Mouse (Mus musculus): ENCODE measurements at regions not wholly inside any gene's neighbourhood (a gene's known extent, or its start where the extent isn't known, plus 50 kb on each side); places are given as distances from the start of the nearest gene placed in this dataset.

DNA sequence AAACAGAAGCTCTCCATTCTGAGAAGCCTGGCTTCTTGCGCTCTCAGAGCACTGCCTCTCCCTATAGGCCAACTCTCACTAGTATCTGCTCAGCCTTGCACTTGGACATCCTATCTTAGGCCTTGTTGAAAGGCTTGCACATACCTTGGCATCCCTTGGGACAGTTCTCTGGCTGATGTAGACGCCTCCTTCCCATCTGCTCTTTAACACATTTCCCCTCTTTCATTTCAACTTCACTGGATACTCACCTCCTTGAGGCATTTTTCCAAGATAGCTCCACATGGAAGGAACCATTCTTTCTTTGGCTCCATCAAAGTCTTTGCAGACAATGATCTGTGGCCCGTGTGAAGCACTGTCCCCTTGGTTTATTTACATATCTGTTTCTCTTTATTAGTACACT is 285.0 kb downstream of the Rnf144a start:
- H3K36me3 ChIP-seq (replicated peaks in 1 of 2; ENCODE audit: control insufficient read depth in 1 of 2, insufficient read depth in 1 of 2, low read length in 1 of 2) = no peaks in the 10 kb centered on the region
- no peak overlapping the region for H3K4me2 ChIP-seq (ENCODE audit: insufficient read depth, low read depth, poor library complexity, severe bottlenecking)
- H3K27me3 ChIP-seq (replicated peaks) = no peaks in the 10 kb centered on the region
- H3K4me3 ChIP-seq (replicated peaks in 1 of 3; ENCODE audit: low read depth in 2 of 3, low read length in 2 of 3, poor library complexity in 1 of 3) = no peak overlapping the region
- H3K9me3 ChIP-seq (replicated peaks; ENCODE audit: low read length) = no peaks in the 10 kb centered on the region
- TF ChIP-seq ZMIZ1 (IDR thresholded peaks at IDR 0.05; ENCODE audit: low read depth, low read length) (no peak), MAX (IDR thresholded peaks at IDR 0.05; ENCODE audit: low read length) (no peak), TBP (conservative IDR thresholded peaks at IDR 0.05; ENCODE audit: low read depth, low read length) (no peak), USF2 (conservative IDR thresholded peaks at IDR 0.05; ENCODE audit: low read depth, low read length) (no peak), MAFK (IDR thresholded peaks at IDR 0.05; ENCODE audit: insufficient replicate concordance, low read length) (no peak), ELF1 (IDR thresholded peaks at IDR 0.05; ENCODE audit: low read depth, low read length) (no peak), ZC3H11A (IDR thresholded peaks at IDR 0.05; ENCODE audit: low read depth, low read length) (no peak), CHD2 (IDR thresholded peaks at IDR 0.05; ENCODE audit: low read length) (no peak), UBTF (IDR thresholded peaks at IDR 0.05; ENCODE audit: low read depth, low read length) (no peak), JUN (IDR thresholded peaks at IDR 0.05; ENCODE audit: insufficient read depth, low read depth, low read length) (no peak), POLR2AphosphoS2 (IDR thresholded peaks at IDR 0.05; ENCODE audit: low read depth, low read length) (no peak), KAT2A (IDR thresholded peaks at IDR 0.05; ENCODE audit: insufficient replicate concordance, low read length) (no peak)
- no peaks in the 10 kb centered on the region for H3K4me1 ChIP-seq (ENCODE audit: control insufficient read depth in 1 of 2, insufficient read depth in 2 of 2)
- in situ Hi-C loops (cut with MboI; ENCODE audit: low pct_ligation_motif_present, low pct_unique_long_range_greater_than_20kb, low sequenced_read_pairs) (no loop called here), dilution Hi-C loops (cut with MboI; ENCODE audit: extremely low pct_ligation_motif_present, extremely low pct_unique_long_range_greater_than_20kb, low sequenced_read_pairs) (no loop called here)
- no peak overlapping the region for H3K27ac ChIP-seq (ENCODE audit: insufficient read depth, low read depth)
- no peak for DNase-seq (ENCODE audit: extremely low read depth)
- no peak overlapping the region for H3K9ac ChIP-seq (ENCODE audit: insufficient read depth, low read depth)
- no peaks in the 10 kb centered on the region for H3K79me2 ChIP-seq (replicated peaks; ENCODE audit: control insufficient read depth, extremely low read depth, insufficient read depth, poor library complexity, severe bottlenecking)

DNA sequence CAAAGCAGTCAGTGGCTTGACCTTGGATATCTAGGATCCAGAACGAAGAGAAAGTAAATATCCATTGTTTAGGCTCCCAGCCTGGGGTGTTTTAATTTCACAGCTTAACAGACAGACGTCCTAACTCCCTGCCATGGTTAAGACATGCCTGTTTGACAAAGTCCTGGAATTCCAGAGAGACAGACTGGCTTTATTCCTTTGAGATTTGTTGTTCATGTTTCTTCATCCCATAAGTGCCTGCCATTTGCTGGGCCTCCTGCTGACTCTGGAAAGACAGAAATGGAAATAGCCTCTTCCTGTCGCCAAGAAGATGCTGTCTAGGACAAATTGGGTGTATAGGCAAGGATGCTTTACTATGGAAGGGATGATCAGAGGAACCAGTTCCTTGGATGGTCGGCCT is 285.5 kb downstream of the Rnf144a start:
- Histone ChIP-seq H3K9ac (ENCODE audit: insufficient read depth, low read depth) (no peak overlapping the region), H3K36me3 (replicated peaks in 1 of 2; ENCODE audit: control insufficient read depth in 1 of 2, insufficient read depth in 1 of 2, low read length in 1 of 2) (no peaks in the 10 kb centered on the region), H3K4me1 (ENCODE audit: control insufficient read depth in 1 of 2, insufficient read depth in 2 of 2) (no peaks in the 10 kb centered on the region), H3K4me2 (ENCODE audit: insufficient read depth, low read depth, poor library complexity, severe bottlenecking) (no peak overlapping the region), H3K27ac (ENCODE audit: insufficient read depth, low read depth) (no peak overlapping the region), H3K9me3 (replicated peaks; ENCODE audit: low read length) (no peaks in the 10 kb centered on the region), H3K79me2 (replicated peaks; ENCODE audit: control insufficient read depth, extremely low read depth, insufficient read depth, poor library complexity, severe bottlenecking) (no peaks in the 10 kb centered on the region), H3K4me3 (replicated peaks in 1 of 3; ENCODE audit: low read depth in 2 of 3, low read length in 2 of 3, poor library complexity in 1 of 3) (no peak overlapping the region), H3K27me3 (replicated peaks) (no peaks in the 10 kb centered on the region)
- in situ Hi-C loops (cut with MboI; ENCODE audit: low pct_ligation_motif_present, low pct_unique_long_range_greater_than_20kb, low sequenced_read_pairs) (no loop called here), dilution Hi-C loops (cut with MboI; ENCODE audit: extremely low pct_ligation_motif_present, extremely low pct_unique_long_range_greater_than_20kb, low sequenced_read_pairs) (no loop called here)
- TF ChIP-seq RCOR1 (conservative IDR thresholded peaks at IDR 0.05; ENCODE audit: low read depth, low read length) = no peak
- TF ChIP-seq MEF2A (IDR thresholded peaks at IDR 0.05; ENCODE audit: borderline replicate concordance, low read depth, low read length) = no peak
- no peak for TF ChIP-seq ETS1 (conservative IDR thresholded peaks at IDR 0.05; ENCODE audit: low read depth, low read length)
- TF ChIP-seq PAX5 (IDR thresholded peaks at IDR 0.05; ENCODE audit: low read length) = no peak
- no peak for TF ChIP-seq HCFC1 (IDR thresholded peaks at IDR 0.05; ENCODE audit: low read depth, low read length)
- no peak for TF ChIP-seq TBP (conservative IDR thresholded peaks at IDR 0.05; ENCODE audit: low read depth, low read length)
- no peak for TF ChIP-seq POLR2AphosphoS2 (IDR thresholded peaks at IDR 0.05; ENCODE audit: low read depth, low read length)
- no peak for TF ChIP-seq CHD2 (IDR thresholded peaks at IDR 0.05; ENCODE audit: low read length)
- TF ChIP-seq ZKSCAN1 (IDR thresholded peaks at IDR 0.05; ENCODE audit: borderline replicate concordance, low read depth, low read length) = no peak
- no peak for TF ChIP-seq ELF1 (IDR thresholded peaks at IDR 0.05; ENCODE audit: low read depth, low read length)
- no peak for TF ChIP-seq MAZ (IDR thresholded peaks at IDR 0.05; ENCODE audit: low read depth, low read length)
- no peak for TF ChIP-seq ZMIZ1 (IDR thresholded peaks at IDR 0.05; ENCODE audit: low read depth, low read length)
- TF ChIP-seq MXI1 (IDR thresholded peaks at IDR 0.05; ENCODE audit: low read depth, low read length) = no peak
- no peak for TF ChIP-seq USF2 (conservative IDR thresholded peaks at IDR 0.05; ENCODE audit: low read depth, low read length)
- TF ChIP-seq USF1 (IDR thresholded peaks at IDR 0.05; ENCODE audit: low read depth, low read length) = no peak
- TF ChIP-seq NRF1 (IDR thresholded peaks at IDR 0.05; ENCODE audit: low read depth, low read length) = no peak
- no peak for TF ChIP-seq CHD1 (IDR thresholded peaks at IDR 0.05; ENCODE audit: low read depth, low read length)
- TF ChIP-seq POLR2A (IDR thresholded peaks at IDR 0.05; ENCODE audit: low read depth, low read length) = no peak
- no peak for DNase-seq (ENCODE audit: extremely low read depth)
